Mouse (Mus musculus) megakaryocyte, embryonic 14.5 days (primary cell): ENCODE measurements around the gene Ip6k1. TPM values are rescaled to one million over a fixed set of nuclear protein-coding genes. Genes with fewer than 3 reads are reported as not detected.
A peak's percentile ranks its signal among the peaks of the same experiment; 100 is the strongest.
"Not testable (repeated sequence)": the region's sequence is repeated elsewhere in the genome, so short reads cannot be mapped to it uniquely, and the experiment has no call there.

Experiments
- H3K27me3 ChIP-seq: replicated peaks from 2 replicates; pipeline ENCODE3; 2012; ENCODE audit warnings: inconsistent platforms
- H3K36me3 ChIP-seq: replicated peaks from 2 replicates; pipeline ENCODE3; 2012; ENCODE audit warnings: low read length, inconsistent platforms, mixed read lengths
- H3K4me1 ChIP-seq: 2 replicates; pipeline ENCODE4 v1.6.1; 2012; ENCODE audit warnings: inconsistent platforms
- H3K4me3 ChIP-seq: replicated peaks from 2 replicates; pipeline ENCODE3; 2012; ENCODE audit warnings: moderate library complexity, mild to moderate bottlenecking, inconsistent platforms
- H3K9me3 ChIP-seq: 2 replicates; pipeline ENCODE4 v1.6.1; 2012; ENCODE audit warnings: inconsistent platforms
- FLI1 ChIP-seq: IDR thresholded peaks from 2 replicates; pipeline ENCODE4 v1.6.1; 2012; ENCODE audit warnings: low read length, inconsistent platforms, mixed read lengths
- GATA1 ChIP-seq: IDR thresholded peaks from 3 replicates; pipeline ENCODE4 v1.6.1; 2012; ENCODE audit warnings: mixed read lengths, low read length, inconsistent platforms, borderline replicate concordance
- polyA plus RNA-seq: library from polyadenylated mRNA; stranded (reverse); fragments of >175 nt; gene quantifications from 2 replicates; pipeline ENCODE4 v1.2.3, GENCODE M21; 2012; ENCODE audit warnings: low replicate concordance; ENCODE audit not compliant: insufficient read depth

Ip6k1 gene
- polyA plus RNA-seq, 1 experiment, result 26.3 TPM

GRCm38 (mm10) chr9:107992197-107992596 lies 10.1 kb upstream of the Ip6k1 start, which contains the start of gene Cdhr4:
Gene Cdhr4 (plus strand): TSS chr9:107992497.
- TF ChIP-seq FLI1 (no peak), GATA1 (no peak)
- peaks cover 37% of the 10 kb centered on the region for H3K36me3 ChIP-seq
- H3K27me3 ChIP-seq, result no peaks in the 10 kb centered on the region
- H3K9me3 ChIP-seq, result no peaks in the 10 kb centered on the region
- peaks cover 70% of the 10 kb centered on the region for H3K4me1 ChIP-seq
- no peak within 1 kb of the TSS for H3K4me3 ChIP-seq

- peaks cover 45% of the 10 kb centered on the region for H3K36me3 ChIP-seq
- H3K4me3 ChIP-seq, result no peak overlapping the region
- no peaks in the 10 kb centered on the region for H3K9me3 ChIP-seq
- no peaks in the 10 kb centered on the region for H3K27me3 ChIP-seq
- TF ChIP-seq FLI1 (no peak), GATA1 (no peak)
- peaks cover 62% of the 10 kb centered on the region for H3K4me1 ChIP-seq
Observed at GRCm38 (mm10) chr9:107993013-107993412, 9.3 kb upstream of the Ip6k1 start.

- H3K9me3 ChIP-seq, result no peaks in the 10 kb centered on the region
- peaks cover 59% of the 10 kb centered on the region for H3K36me3 ChIP-seq
- no peak for TF ChIP-seq FLI1
- no peak for TF ChIP-seq GATA1
- no peaks in the 10 kb centered on the region for H3K27me3 ChIP-seq
- H3K4me3 ChIP-seq, result peak overlapping the region; percentile 10
- H3K4me1 ChIP-seq, result peaks cover 63% of the 10 kb centered on the region
Observed at GRCm38 (mm10) chr9:107994464-107994863, 7.8 kb upstream of the Ip6k1 start.

- Histone ChIP-seq H3K36me3 (peaks cover 68% of the 10 kb centered on the region), H3K27me3 (no peaks in the 10 kb centered on the region), H3K9me3 (no peaks in the 10 kb centered on the region), H3K4me3 (no peak overlapping the region), H3K4me1 (peaks cover 57% of the 10 kb centered on the region)
- TF ChIP-seq FLI1 (no peak), GATA1 (no peak)
Observed at GRCm38 (mm10) chr9:107995513-107995912, 6.8 kb upstream of the Ip6k1 start.

GRCm38 (mm10) chr9:107996049-107996448 lies 6.3 kb upstream of the Ip6k1 start, which contains the start of gene Gm20662:
Gene Gm20662 (plus strand): TSS chr9:107996349.
- Histone ChIP-seq H3K9me3 (no peaks in the 10 kb centered on the region), H3K27me3 (no peaks in the 10 kb centered on the region), H3K36me3 (peaks cover 70% of the 10 kb centered on the region), H3K4me3 (no peak within 1 kb of the TSS), H3K4me1 (peaks cover 59% of the 10 kb centered on the region)
- no peak for TF ChIP-seq GATA1
- TF ChIP-seq FLI1, result no peak

- peaks cover 70% of the 10 kb centered on the region for H3K4me1 ChIP-seq
- H3K36me3 ChIP-seq, result peaks cover 51% of the 10 kb centered on the region
- peak overlapping the region; percentile 99 for H3K4me3 ChIP-seq
- no peaks in the 10 kb centered on the region for H3K9me3 ChIP-seq
- TF ChIP-seq GATA1 (no peak), FLI1 (no peak)
- H3K27me3 ChIP-seq, result no peaks in the 10 kb centered on the region
Observed at GRCm38 (mm10) chr9:108002778-108003530, 653 bp downstream of the Ip6k1 start.

GRCm38 (mm10) chr9:108003531-108003890 lies 1.2 kb downstream of the Ip6k1 start:
- no peaks in the 10 kb centered on the region for H3K9me3 ChIP-seq
- no peak for TF ChIP-seq FLI1
- no peak for TF ChIP-seq GATA1
- H3K4me1 ChIP-seq, result peaks cover 75% of the 10 kb centered on the region

GRCm38 (mm10) chr9:108008041-108008440 lies 5.7 kb downstream of the Ip6k1 start:
- no peaks in the 10 kb centered on the region for H3K27me3 ChIP-seq
- peaks cover 67% of the 10 kb centered on the region for H3K4me1 ChIP-seq
- H3K4me3 ChIP-seq, result no peak overlapping the region
- H3K9me3 ChIP-seq, result no peaks in the 10 kb centered on the region
- peaks cover 62% of the 10 kb centered on the region for H3K36me3 ChIP-seq
- TF ChIP-seq GATA1, result no peak

More at GRCm38 (mm10) chr9:108003531-108003890, 1.2 kb downstream of the Ip6k1 start:
- no peaks in the 10 kb centered on the region for H3K27me3 ChIP-seq
- H3K36me3 ChIP-seq, result peaks cover 51% of the 10 kb centered on the region
- peak overlapping the region; percentile 99 for H3K4me3 ChIP-seq

GRCm38 (mm10) chr9:108010385-108010784 lies 8.1 kb downstream of the Ip6k1 start:
- no peak overlapping the region for H3K4me3 ChIP-seq
- H3K36me3 ChIP-seq, result peaks cover 72% of the 10 kb centered on the region
- peaks cover 52% of the 10 kb centered on the region for H3K4me1 ChIP-seq
- no peaks in the 10 kb centered on the region for H3K27me3 ChIP-seq
- TF ChIP-seq FLI1 (no peak), GATA1 (no peak)
- no peaks in the 10 kb centered on the region for H3K9me3 ChIP-seq

GRCm38 (mm10) chr9:108013577-108013976 lies 11.3 kb downstream of the Ip6k1 start:
- not testable (repeated sequence) for H3K4me3 ChIP-seq, H3K27me3 ChIP-seq, H3K9me3 ChIP-seq
- peaks cover 40% of the 10 kb centered on the region for H3K4me1 ChIP-seq
- peaks cover 68% of the 10 kb centered on the region for H3K36me3 ChIP-seq

- Histone ChIP-seq H3K4me3 (no peak overlapping the region), H3K9me3 (no peaks in the 10 kb centered on the region), H3K36me3 (peaks cover 61% of the 10 kb centered on the region), H3K27me3 (no peaks in the 10 kb centered on the region), H3K4me1 (peaks cover 36% of the 10 kb centered on the region)
- TF ChIP-seq FLI1, result no peak
Observed at GRCm38 (mm10) chr9:108017127-108017526, 14.8 kb downstream of the Ip6k1 start.
